In genomic region chr10:88356114-88356982, GRCm38 (mm10) we compare ENCODE assay signal across 8 mouse cellular contexts. TPM values are rescaled to one million over a fixed set of nuclear protein-coding genes. Genes with fewer than 3 reads are reported as not detected.
DNase-seq lines count a peak whose midpoint lies in the region; ATAC-seq and TF ChIP-seq lines count a peak whose summit lies in the region.

No protein-coding gene starts in this region.

- H3K9ac ChIP-seq in hindbrain, postnatal 0 days (replicated peaks; ENCODE audit: low read length): peak overlapping the region; percentile 54
- peak overlapping the region; percentile 51 for H3K9ac ChIP-seq in midbrain, postnatal 0 days (replicated peaks; ENCODE audit: low read length, poor library complexity, severe bottlenecking)

- TF ChIP-seq POLR2A in cortical plate, adult 2 months (IDR thresholded peaks at IDR 0.05; ENCODE audit: extremely low read depth, insufficient read depth, low read length): no peak

- intact Hi-C loops in left cerebral cortex, postnatal 4 days (cut with DNase I): no loop called here

- TF ChIP-seq CTCF in layer of hippocampus, adult 2 months (conservative IDR thresholded peaks at IDR 0.05): no peak
- no peak for TF ChIP-seq CTCF in cortical plate, adult 2 months (IDR thresholded peaks at IDR 0.05; ENCODE audit: extremely low read depth, insufficient read depth, low read length)
- TF ChIP-seq CTCF in hindbrain, postnatal 0 days (IDR thresholded peaks at IDR 0.05; ENCODE audit: low read depth): no peak
- TF ChIP-seq CTCF in midbrain, postnatal 0 days (IDR thresholded peaks at IDR 0.05): no peak

- H3K9me3 ChIP-seq in hindbrain, postnatal 0 days (ENCODE audit: low read length): no peaks in the 10 kb centered on the region
- H3K9me3 ChIP-seq in midbrain, postnatal 0 days (ENCODE audit: low read length): no peaks in the 10 kb centered on the region

- 8% methylated on average over 21 of the region's 21 CpGs for WGBS in hindbrain, postnatal 0 days
- WGBS in midbrain, postnatal 0 days: 9% methylated on average over 21 of the region's 21 CpGs

- no peaks in the 10 kb centered on the region for H3K4me1 ChIP-seq in cortical plate, adult 2 months (ENCODE audit: control insufficient read depth, insufficient read depth, low read length)
- H3K4me1 ChIP-seq in hindbrain, postnatal 0 days (ENCODE audit: insufficient read depth, low read length): no peaks in the 10 kb centered on the region
- peaks cover 3% of the 10 kb centered on the region; the same call in 1 of the 2 replicates for H3K4me1 ChIP-seq in midbrain, postnatal 0 days (ENCODE audit: insufficient read depth, low read length)

- H3K36me3 ChIP-seq in hindbrain, postnatal 0 days (ENCODE audit: insufficient read depth, low read length): no peaks in the 10 kb centered on the region
- H3K36me3 ChIP-seq in midbrain, postnatal 0 days (ENCODE audit: insufficient read depth, low read length): no peaks in the 10 kb centered on the region

- H3K4me2 ChIP-seq in hindbrain, postnatal 0 days (ENCODE audit: low read depth, low read length): peak overlapping the region; percentile 63
- H3K4me2 ChIP-seq in midbrain, postnatal 0 days (ENCODE audit: low read depth, low read length, poor library complexity, severe bottlenecking): peak overlapping the region; percentile 80

- peak overlapping the region; percentile 81 for H3K4me3 ChIP-seq in layer of hippocampus, adult 2 months
- peak overlapping the region; percentile 51 for H3K4me3 ChIP-seq in cortical plate, adult 2 months (ENCODE audit: insufficient read depth, low read length)
- H3K4me3 ChIP-seq in hindbrain, postnatal 0 days (ENCODE audit: low read length): peak overlapping the region; percentile 53
- H3K4me3 ChIP-seq in midbrain, postnatal 0 days (ENCODE audit: low read depth, low read length): peak overlapping the region; percentile 53

- ATAC-seq in hindbrain, postnatal 0 days: peak; percentile 34; the same call in 1 of the 2 replicates
- peak; percentile 24; the same call in 1 of the 2 replicates for ATAC-seq in midbrain, postnatal 0 days (ENCODE audit: low FRiP score)

- H3K27ac ChIP-seq in layer of hippocampus, adult 2 months: peak overlapping the region; percentile 75
- no peak overlapping the region for H3K27ac ChIP-seq in cortical plate, adult 2 months (ENCODE audit: insufficient read depth, low read length)
- no peak overlapping the region for H3K27ac ChIP-seq in hindbrain, postnatal 0 days
- no peak overlapping the region for H3K27ac ChIP-seq in midbrain, postnatal 0 days (ENCODE audit: low read depth, low read length)

- DNase-seq in layer of hippocampus, adult 2 months (ENCODE audit: low spot score in 2 of 2): no peak
- no peak for DNase-seq in layer of hippocampus, adult 11-12 months (ENCODE audit: low spot score)
- no peak for DNase-seq in hindbrain, postnatal 0 days (ENCODE audit: low spot score)
- no peak for DNase-seq in midbrain, postnatal 0 days (ENCODE audit: low spot score)
- no peak for DNase-seq in embryo, embryonic 11 days
- no peak for DNase-seq in layer of hippocampus, adult 9-10 months (ENCODE audit: low spot score)
- no peak for DNase-seq in left cerebral cortex, postnatal 4 days

- no peaks in the 10 kb centered on the region for H3K27me3 ChIP-seq in hindbrain, postnatal 0 days (ENCODE audit: insufficient read depth, low read length)
- H3K27me3 ChIP-seq in midbrain, postnatal 0 days (ENCODE audit: insufficient read depth, low read length): peaks cover 4% of the 10 kb centered on the region; the same call in 1 of the 2 replicates

RNA-seq across cellular contexts. Expression of gene Dram1, which starts 22.5 kb away (rescaled TPM):
- total RNA-seq in layer of hippocampus, adult 2 months (2021): 1 to 10 TPM in 1 of 2 experiments, under 1 TPM in 1; 0.88 to 1.5 TPM
- polyA plus RNA-seq in cortical plate, adult 2 months (2012; rRNA removed): 1.6 and 2.0 TPM in 2 replicates
- total RNA-seq in hindbrain, postnatal 0 days (2014; rRNA removed): 0.18 and 0.42 TPM in 2 replicates
- 0.51 and 0.62 TPM in 2 replicates for polyA plus RNA-seq in hindbrain, postnatal 0 days (2015; fragmentation: Nextera tagmentation; extraction: Ambion mirVana)
- total RNA-seq in midbrain, postnatal 0 days (2014; rRNA removed): 0.44 and 1.3 TPM in 2 replicates
- polyA plus RNA-seq in midbrain, postnatal 0 days (2015; fragmentation: Nextera tagmentation; extraction: Ambion mirVana): 0.39 and 0.82 TPM in 2 replicates
- 1 to 10 TPM; 1.6 to 2.1 TPM for total RNA-seq in left cerebral cortex, postnatal 4 days (2021)

RNA-seq across cellular contexts. Expression of gene Gnptab, which starts 22.6 kb away (rescaled TPM):
- total RNA-seq in layer of hippocampus, adult 2 months (2021): 10 to 100 TPM; 72.6 to 74.4 TPM
- polyA plus RNA-seq in cortical plate, adult 2 months (2012; rRNA removed): 41.1 and 43.3 TPM in 2 replicates
- 40.5 and 41.2 TPM in 2 replicates for total RNA-seq in hindbrain, postnatal 0 days (2014; rRNA removed)
- 17.9 and 19.0 TPM in 2 replicates for polyA plus RNA-seq in hindbrain, postnatal 0 days (2015; fragmentation: Nextera tagmentation; extraction: Ambion mirVana)
- total RNA-seq in midbrain, postnatal 0 days (2014; rRNA removed): 54.0 and 56.0 TPM in 2 replicates
- polyA plus RNA-seq in midbrain, postnatal 0 days (2015; fragmentation: Nextera tagmentation; extraction: Ambion mirVana): 21.9 and 24.0 TPM in 2 replicates
- total RNA-seq in left cerebral cortex, postnatal 4 days (2021): 10 to 100 TPM; 95.3 to 97.6 TPM
